Mouse (Mus musculus): ENCODE data around the gene Rtbdn.

- no peak for TF ChIP-seq CTCF (IDR thresholded peaks at IDR 0.05; ENCODE audit: control insufficient read depth, insufficient read depth, insufficient read length)
- TF ChIP-seq MAX (IDR thresholded peaks at IDR 0.05), result no peak
- no peak for TF ChIP-seq CEBPB (IDR thresholded peaks at IDR 0.05; ENCODE audit: low read depth)
- TF ChIP-seq MYOG (IDR thresholded peaks at IDR 0.05; ENCODE audit: control insufficient read depth, extremely low read depth, insufficient read length), result no peak
- no peak for TF ChIP-seq USF1 (IDR thresholded peaks at IDR 0.05; ENCODE audit: low read depth)
- no peak for TF ChIP-seq FOSL1 (IDR thresholded peaks at IDR 0.05; ENCODE audit: insufficient read depth, low read length, poor library complexity, severe bottlenecking)
- no peak for TF ChIP-seq MYOD1 (IDR thresholded peaks at IDR 0.05; ENCODE audit: control insufficient read depth, insufficient read length, low read depth)
Measured at GRCm38 (mm10) chr8:84902367-84902919, 44.3 kb upstream of the Rtbdn start.

Measured in C2C12 (cell line).